Mouse (Mus musculus): ENCODE data around the gene Tmem63b. TPM values are rescaled to one million over a fixed set of nuclear protein-coding genes. Genes with fewer than 3 reads are reported as not detected.

Tmem63b gene
- total RNA-seq, 2 experiments from 2014 or later, result 176 to 191 TPM

GRCm38 (mm10) chr17:45707376-45707775 lies 20.7 kb upstream of the Tmem63b start:
- DNase-seq (ENCODE audit: extremely low spot score in 1 of 2, low spot score in 1 of 2), result no peak

GRCm38 (mm10) chr17:45706796-45707195 lies 20.1 kb upstream of the Tmem63b start:
- no peak for DNase-seq (ENCODE audit: extremely low spot score in 1 of 2, low spot score in 1 of 2)

GRCm38 (mm10) chr17:45703187-45703586 lies 16.5 kb upstream of the Tmem63b start:
- DNase-seq (ENCODE audit: extremely low spot score in 1 of 2, low spot score in 1 of 2), result no peak

DNA sequence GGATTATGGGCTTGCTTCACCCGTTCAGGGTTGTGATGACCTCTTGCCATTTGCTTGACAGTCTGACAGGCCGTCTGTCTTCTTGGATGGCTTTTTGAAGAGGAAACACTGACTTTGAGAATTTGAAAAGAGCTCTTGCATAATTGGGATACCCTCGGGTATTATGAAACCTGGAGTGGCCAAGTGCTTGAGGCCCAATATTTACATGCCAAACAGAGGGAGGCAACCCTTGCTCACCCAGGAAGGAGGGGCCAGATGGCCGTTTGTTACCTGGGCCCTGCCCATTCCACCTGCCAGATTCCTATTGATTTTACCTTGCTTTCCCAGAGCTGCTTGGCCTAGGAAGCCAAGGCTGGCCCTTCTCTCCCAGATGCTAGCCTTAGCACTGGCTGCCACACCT lies 15.5 kb upstream of the Tmem63b start:
- DNase-seq (ENCODE audit: extremely low spot score in 1 of 2, low spot score in 1 of 2), result no peak

- DNase-seq (ENCODE audit: extremely low spot score in 1 of 2, low spot score in 1 of 2), result no peak
Measured at GRCm38 (mm10) chr17:45701236-45701591, 14.5 kb upstream of the Tmem63b start.

DNA sequence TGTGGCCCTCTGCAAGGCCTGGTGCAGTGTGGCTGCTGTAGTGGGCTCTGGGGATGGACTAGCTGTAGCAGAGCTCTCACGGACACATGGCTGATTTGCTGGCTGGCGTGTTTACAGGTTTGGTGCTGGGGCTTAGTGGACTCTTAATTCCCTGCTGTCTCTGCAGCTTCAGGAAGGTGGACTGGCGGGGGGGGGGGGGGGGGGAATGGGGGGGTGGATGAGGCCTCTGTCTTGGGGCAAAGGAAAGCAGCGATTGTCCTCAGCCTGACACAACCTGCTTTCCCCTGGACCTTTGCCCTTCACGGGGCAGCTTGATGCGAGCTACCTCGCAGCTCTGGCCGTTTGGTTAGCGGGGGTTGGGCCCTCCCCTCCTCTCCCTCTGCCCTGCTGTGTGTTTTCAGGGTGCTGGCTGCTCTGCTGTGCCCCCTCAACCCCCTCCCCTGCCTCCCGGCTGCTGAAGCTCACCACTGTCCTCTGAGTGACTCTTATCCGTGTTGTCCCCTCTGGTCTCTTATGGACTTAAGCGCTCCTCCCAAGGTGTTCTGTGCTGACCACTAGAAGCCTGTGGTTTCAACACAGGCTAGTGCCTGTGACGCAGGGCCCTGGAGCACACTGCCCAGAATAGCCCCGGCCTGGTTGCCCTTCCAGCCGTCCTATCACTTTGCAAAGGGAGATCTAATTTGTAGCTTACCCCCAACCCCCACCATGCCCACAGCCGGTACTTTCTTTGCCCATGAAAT lies 14.0 kb upstream of the Tmem63b start:
- no peak for DNase-seq (ENCODE audit: extremely low spot score in 1 of 2, low spot score in 1 of 2)

DNA sequence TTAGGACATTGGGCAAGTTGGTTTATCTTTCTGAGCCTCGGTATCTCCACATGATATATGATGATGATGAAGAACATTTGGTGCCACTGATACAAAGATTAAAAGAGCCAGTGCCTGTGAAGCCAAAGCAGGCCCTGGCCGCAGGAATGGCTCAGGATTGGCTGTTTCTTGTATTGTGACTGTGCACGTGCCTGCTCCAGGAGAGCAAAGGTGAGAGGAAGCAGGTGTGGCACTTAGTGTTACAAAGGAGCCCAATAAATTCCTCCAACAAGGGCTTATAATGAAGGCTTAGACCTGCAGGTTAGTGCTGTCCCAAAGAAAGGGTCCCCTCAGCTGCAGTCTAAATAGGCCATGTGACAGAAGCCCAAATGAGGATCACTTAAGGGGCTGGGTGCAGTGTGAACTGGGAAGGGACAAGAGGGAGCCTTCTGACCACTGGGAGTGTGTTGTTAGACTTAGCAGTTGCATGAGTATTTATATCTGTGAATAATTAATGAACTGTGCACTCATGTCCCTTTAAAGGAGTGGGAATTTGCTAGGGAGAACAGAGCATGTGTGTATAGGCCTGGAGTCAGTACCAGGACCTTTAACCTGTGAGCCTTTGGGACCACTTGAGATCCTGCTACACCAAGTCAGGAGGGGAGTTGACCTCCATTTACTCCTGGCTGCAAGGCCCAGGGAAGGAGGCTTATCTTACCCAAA lies 12.5 kb upstream of the Tmem63b start:
- DNase-seq (ENCODE audit: extremely low spot score in 1 of 2, low spot score in 1 of 2), result no peak

GRCm38 (mm10) chr17:45698368-45698767 lies 11.7 kb upstream of the Tmem63b start:
- DNase-seq (ENCODE audit: extremely low spot score in 1 of 2, low spot score in 1 of 2), result no peak

- DNase-seq (ENCODE audit: extremely low spot score in 1 of 2, low spot score in 1 of 2), result no peak
Measured at GRCm38 (mm10) chr17:45696981-45697380, 10.3 kb upstream of the Tmem63b start.

DNA sequence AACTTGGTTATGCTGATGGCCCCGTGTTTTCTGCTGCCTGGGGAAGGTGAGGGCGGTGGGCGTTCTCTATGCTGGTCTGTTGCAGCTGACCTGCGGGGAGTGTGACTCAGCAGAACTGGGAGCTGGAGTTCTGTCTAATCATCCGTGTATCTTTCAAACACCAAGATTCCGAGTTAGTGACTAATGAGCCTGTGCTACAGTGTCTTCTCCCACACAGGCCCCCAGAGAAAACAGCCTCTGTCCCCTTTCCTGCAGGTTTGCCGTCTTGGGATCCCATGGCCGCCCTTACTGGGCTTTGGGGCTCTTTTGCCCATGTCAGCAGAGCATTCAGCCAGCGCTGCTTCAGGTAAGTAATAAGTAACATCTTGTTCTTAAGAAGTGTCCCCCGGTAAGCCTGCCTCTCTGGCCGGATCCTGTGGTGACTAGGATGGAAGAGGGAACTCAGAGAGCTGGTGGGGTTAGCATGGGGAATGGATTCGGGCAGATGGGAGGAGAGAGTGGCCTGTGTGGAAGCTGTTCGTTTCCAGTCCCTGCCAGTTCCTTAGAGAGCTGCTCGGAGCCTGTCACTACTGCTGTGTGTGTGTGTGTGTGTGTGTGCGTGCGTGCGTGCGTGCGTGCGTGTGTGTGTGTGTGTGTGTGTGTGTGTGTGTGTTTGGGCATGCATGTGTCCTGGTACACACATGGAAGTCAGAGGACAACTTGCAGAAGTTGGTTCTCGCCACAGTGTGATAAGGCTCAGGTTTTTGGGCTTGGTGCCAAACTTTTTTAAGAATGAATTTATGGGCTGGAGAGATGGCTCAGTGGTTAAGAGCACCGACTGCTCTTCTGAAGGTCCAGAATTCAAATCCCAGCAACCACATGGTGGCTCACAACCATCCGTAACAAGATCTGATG lies 8.8 kb upstream of the Tmem63b start:
- DNase-seq (ENCODE audit: extremely low spot score in 1 of 2, low spot score in 1 of 2), result no peak

DNA sequence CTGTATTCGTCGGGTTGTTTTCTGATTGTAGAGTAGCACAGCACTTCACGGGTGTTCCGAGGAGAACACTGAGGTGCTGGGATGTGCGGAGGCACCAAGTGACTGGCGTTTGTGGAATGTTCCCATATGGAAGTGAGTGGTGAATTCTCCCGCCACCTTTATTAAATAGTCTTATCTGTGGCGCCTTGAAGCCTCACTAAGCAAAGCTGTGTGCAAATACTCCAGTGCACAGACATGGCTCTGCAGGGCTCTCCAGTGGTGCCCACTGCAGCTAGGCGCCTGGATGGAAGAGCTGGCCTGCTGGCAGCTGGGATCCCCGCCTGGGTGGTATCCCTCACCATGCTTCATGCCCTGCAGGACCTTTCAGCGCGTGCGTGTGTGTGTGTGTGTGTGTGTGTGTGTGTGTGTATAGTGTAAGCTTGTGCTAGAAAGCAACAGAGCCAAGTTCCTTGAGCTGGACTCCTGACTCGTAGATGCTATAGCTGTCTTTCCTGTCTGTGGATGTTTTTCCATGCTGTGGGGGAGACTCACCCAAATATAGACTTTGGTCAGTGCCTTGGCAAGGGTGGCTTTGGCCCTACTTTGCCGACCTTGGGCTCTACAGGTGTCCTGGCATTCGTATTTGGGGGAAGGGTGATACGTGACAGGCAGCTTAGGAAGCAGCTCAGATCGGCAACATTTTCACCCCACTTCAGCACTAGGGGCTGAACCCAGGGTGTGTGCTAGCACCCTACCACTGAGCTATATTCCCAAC lies 7.3 kb upstream of the Tmem63b start:
- no peak for DNase-seq (ENCODE audit: extremely low spot score in 1 of 2, low spot score in 1 of 2)

- DNase-seq (ENCODE audit: extremely low spot score in 1 of 2, low spot score in 1 of 2), result no peak
Measured at GRCm38 (mm10) chr17:45692159-45692558, 5.5 kb upstream of the Tmem63b start.

DNA sequence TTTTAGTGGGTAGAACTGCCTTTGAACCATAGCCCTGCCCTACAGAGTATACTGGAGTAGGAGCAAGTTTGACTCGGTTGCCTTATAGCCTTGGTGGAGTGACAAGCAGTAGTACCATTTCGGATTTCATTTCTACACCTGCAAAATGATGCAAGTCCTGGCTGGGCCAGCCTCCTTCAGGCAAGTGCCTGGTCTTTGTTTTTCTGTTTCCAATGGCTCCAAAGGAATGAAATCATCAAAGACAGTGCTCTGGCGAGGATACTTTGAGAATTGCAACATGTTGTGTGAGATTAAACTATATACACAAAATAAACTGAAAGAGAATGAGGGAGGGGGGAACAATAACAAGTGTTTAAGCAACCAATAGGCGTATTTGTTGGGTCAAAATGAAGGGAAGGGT lies 3.3 kb upstream of the Tmem63b start:
- no peak for DNase-seq (ENCODE audit: extremely low spot score in 1 of 2, low spot score in 1 of 2)

- no peak for DNase-seq (ENCODE audit: extremely low spot score in 1 of 2, low spot score in 1 of 2)
Measured at GRCm38 (mm10) chr17:45689120-45689519, 2.4 kb upstream of the Tmem63b start.

DNA sequence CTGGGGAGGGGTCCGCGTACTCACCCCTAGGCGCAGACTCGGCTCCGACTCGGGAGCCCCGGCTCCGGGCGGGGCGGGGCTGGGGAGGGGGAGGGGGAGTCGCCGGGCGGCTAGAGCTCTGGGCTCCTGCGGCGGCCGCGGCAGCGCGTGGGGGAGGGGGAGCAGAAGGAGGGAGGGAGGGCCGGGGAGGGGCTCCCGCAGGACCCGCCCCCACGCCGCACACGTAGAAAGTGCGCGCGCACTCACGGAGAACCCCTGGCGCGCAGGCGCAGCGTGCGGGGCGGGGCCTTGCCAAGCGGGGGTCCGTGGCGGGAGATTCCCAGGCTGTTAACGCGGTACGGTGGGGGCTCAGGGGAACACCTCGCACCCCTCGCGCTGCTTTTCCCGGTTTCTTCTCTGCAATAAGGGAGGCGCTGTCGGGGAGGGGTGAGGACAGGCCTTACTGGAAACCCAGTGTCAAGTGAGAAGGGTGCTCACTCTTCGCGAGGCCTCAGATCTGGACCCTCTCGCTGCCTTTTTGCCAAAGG lies 549 bp downstream of the Tmem63b start, which contains the start of gene Mrpl14:
TSS of gene Mrpl14 (plus strand) at position 230 of the 527 bp plus-strand sequence.
- DNase-seq (ENCODE audit: extremely low spot score in 1 of 2, low spot score in 1 of 2), result peak; percentile 83 to 93

- DNase-seq (ENCODE audit: extremely low spot score in 1 of 2, low spot score in 1 of 2), result peak; percentile 40 to 41
Measured at GRCm38 (mm10) chr17:45685171-45686092, 1.3 kb downstream of the Tmem63b start.

DNA sequence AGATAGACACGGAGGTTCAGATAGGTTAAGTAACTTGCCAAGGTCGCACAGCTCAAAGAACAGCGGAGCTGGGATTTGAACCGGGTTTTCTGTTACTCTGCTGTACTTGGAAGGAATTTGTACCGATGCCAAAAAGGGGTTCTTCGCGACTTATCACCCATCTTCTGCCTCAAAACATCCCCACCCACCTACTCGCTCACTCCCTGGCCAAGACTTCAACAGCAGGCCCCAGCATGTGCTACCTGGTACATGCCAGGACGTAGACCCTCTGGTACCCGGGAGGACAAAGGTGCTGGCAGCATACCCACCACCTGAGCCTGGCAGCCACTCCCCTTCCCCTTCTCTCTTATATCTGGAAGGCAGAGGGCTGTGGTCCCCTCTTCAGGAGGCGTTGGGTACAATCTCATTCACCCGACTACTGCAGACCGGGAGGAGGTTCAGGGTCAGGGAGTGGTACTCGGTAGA lies 2.0 kb downstream of the Tmem63b start:
- no peak for DNase-seq (ENCODE audit: extremely low spot score in 1 of 2, low spot score in 1 of 2)

DNA sequence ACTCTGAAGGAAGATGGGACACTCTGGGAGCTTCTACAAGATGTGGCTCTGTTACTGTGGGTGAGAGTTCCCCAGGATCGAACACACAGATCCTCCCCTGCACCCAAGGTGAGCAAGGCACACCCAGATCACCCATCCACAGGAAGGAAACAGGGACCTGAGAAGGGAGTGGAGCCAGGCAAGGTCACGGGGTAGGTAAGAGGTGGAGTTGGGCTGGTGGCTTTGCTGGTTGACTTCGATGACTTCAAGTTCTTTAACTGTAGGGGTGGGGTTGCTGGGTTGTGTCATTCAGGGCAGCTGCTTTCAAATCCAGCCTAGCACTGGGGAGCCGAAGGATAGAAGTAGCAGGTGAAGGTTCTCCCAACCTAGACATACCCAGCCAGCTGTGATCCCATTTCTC lies 3.9 kb downstream of the Tmem63b start:
- DNase-seq (ENCODE audit: extremely low spot score in 1 of 2, low spot score in 1 of 2), result no peak

GRCm38 (mm10) chr17:45681588-45681987 lies 5.1 kb downstream of the Tmem63b start:
- DNase-seq (ENCODE audit: extremely low spot score in 1 of 2, low spot score in 1 of 2), result no peak

Measured in layer of hippocampus, postnatal 25 days (tissue).